Mouse (Mus musculus) kidney, postnatal 25 days (tissue): ENCODE data around the gene Med12l.

Experiments
- DNase-seq, 2 experiments: peaks; one replicate each; pipeline ENCODE4 v3.0.0; 2021; ENCODE audit warnings: mixed read lengths in 2 of 2

Gene Med12l

DNA sequence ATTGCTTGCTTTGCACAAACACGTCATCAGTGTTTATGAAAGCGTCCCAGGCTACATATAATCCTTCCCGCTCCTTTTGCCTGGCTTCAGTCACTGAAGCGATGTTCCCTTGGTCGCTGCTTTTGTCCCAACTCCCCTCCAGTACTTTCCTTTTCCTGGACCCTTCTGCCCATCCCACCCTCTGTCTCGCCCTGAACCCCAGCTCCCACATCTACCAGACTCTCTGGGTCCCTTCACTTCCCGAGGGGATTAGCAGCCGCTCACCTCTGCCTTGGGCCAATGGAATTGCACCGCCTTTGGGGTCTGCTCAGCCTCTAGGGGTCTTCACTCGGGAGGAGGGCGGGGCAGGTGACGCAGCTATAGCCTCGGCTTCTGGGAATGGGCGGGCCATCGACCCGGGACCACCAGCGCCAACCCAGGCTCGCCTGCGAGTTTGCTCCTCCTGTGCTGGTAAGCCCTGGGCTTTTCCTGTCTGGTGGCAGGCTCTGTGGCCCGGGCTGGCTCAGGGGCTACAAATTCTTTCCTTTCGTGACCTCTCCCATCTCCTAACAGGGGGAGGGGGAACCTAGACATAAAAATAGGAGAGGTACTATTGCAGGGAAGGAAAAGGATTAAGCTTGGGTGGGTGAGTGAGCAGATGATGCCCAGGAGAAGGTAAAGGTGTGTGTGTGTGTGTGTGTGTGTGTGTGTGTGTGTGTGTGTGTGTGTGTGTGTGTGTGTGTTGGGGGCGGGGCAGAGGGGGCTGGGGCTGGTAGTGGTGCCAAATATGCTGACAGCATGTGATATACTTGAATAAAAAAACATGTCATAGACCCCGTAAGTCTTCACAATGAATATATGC lies 338.7 kb downstream of the Med12l start, which contains the start of gene Igsf10:
Igsf10 (minus strand) TSS at position 330 of the 841 bp plus-strand sequence.
- peak; percentile 8 to 50 for DNase-seq

DNA sequence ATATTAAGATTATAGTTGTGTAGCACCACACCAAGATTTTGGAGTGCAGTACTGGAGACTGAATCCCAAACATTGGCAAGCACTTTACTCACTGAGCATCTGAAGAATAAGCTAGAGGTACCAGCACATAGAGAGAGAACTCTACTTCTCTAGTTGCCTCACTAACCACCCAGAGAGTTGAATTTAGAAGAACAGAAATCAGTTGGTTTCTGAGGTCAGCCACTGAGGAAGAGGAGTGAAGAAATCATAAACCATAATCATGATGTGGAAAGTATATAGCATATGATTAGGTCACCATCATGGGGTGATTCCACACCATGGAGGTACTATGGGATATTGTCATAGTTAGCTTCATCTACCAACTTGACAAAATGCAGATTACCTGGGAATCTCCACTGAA lies 346.1 kb downstream of the Med12l start:
- no peak for DNase-seq

DNA sequence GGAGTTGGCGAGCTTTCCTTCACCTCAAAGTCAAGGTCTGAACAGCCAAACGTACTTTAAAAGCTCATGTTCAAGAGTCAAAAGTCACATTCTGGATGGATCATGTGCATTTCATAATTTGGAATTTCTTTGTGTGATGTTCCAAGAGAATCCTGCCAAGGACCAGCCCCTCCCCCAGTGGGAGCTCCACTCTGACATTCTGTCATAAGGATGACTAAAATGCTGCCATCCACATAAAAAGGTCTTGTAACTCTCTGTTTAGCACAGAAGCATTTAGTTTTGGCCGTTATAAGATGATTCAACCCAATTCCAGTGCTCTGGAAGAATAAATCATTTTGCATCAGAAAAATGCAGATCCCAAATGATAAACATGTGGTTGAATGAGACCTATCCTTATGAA lies 348.5 kb downstream of the Med12l start:
- DNase-seq = no peak

DNA sequence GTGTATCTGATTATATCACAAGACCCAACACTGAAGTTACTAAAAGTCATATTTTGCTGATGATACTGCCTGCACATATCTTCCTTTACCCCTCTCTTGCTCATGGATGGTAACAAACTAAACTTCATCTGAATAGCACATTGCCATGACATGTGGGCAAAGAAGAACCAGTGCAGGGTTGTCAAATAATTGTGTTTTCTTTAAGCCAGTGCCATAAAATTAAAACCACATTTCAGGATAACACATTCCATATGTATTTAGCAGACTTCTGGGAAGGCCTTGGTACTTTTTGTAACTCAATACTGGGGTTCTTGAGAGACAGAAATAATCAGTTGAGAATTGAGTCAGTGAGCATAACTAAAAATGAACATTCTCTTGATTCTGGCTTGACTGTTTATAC lies 354.5 kb downstream of the Med12l start:
- DNase-seq = no peak

DNA sequence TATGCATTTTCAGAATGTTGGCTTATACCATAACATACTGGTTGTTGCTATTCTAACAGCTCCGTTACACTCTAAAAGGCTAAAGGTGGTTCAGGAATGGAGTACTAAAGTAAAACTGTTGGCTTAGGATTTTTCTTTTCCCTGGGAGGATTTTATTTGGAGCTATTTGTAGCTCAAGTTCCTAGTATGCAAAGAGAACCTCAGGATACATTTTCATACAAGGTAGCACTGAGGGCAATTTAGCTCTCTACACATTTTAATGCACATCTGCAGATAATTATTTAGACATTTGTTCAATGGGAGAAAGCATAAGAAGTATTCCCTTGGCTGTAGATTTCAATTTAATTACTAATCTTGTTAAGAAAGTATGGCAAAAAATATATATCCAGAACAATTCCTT lies 356.3 kb downstream of the Med12l start:
- no peak for DNase-seq
